Mouse (Mus musculus) myocyte (in vitro differentiated cells): ENCODE data around the gene Ldb3. TPM values are rescaled to one million over a fixed set of nuclear protein-coding genes. Genes with fewer than 3 reads are reported as not detected.

Source experiments
- H3K27me3 ChIP-seq: one replicate; pipeline ENCODE4 v1.6.1; 2011; ENCODE audit not compliant: control insufficient read depth, insufficient read depth, insufficient read length
- H3K36me3 ChIP-seq: one replicate; pipeline ENCODE4 v1.6.1; 2011; ENCODE audit not compliant: control insufficient read depth, insufficient read depth
- H3K4me2 ChIP-seq: one replicate; pipeline ENCODE4 v1.6.1; 2011; ENCODE audit warnings: low read depth, control low read depth
- H3K4me3 ChIP-seq: one replicate; pipeline ENCODE4 v1.5.1; 2011; ENCODE audit warnings: mild to moderate bottlenecking, control low read depth, moderate library complexity
- H3K79me2 ChIP-seq: one replicate; pipeline ENCODE4 v1.6.1; 2011; ENCODE audit not compliant: control insufficient read depth, insufficient read depth
- H3ac ChIP-seq: one replicate; pipeline ENCODE4 v1.6.1; 2011; ENCODE audit not compliant: control insufficient read depth, insufficient read length
- CEBPB ChIP-seq: IDR thresholded peaks from 2 replicates; pipeline ENCODE4 v1.6.1; 2011; ENCODE audit warnings: mild to moderate bottlenecking, moderate library complexity; ENCODE audit not compliant: poor library complexity, insufficient read depth, severe bottlenecking
- E2F4 ChIP-seq: IDR thresholded peaks from one replicate; pipeline ENCODE4 v1.6.1; 2011; ENCODE audit warnings: mild to moderate bottlenecking, control low read depth, moderate library complexity; ENCODE audit not compliant: insufficient read depth
- MAX ChIP-seq: IDR thresholded peaks from one replicate; pipeline ENCODE4 v1.6.1; 2011; ENCODE audit warnings: low read depth, mild to moderate bottlenecking, control low read depth
- MYOD1 ChIP-seq, 3 experiments: IDR thresholded peaks; one replicate each; pipeline ENCODE4 v1.6.1; 2011; ENCODE audit warnings: control low read depth in 2 of 3, low read depth in 2 of 3, mild to moderate bottlenecking in 2 of 3, moderate library complexity in 1 of 3; ENCODE audit not compliant: insufficient read length in 2 of 3, control insufficient read depth in 1 of 3
- MYOG ChIP-seq, 3 experiments: IDR thresholded peaks; one replicate each; pipeline ENCODE4 v1.6.1; 2011; ENCODE audit warnings: control low read depth in 2 of 3, low read depth in 2 of 3, mild to moderate bottlenecking in 2 of 3; ENCODE audit not compliant: insufficient read length in 2 of 3, control insufficient read depth in 1 of 3, insufficient read depth in 1 of 3
- POLR2A ChIP-seq: IDR thresholded peaks from one replicate; pipeline ENCODE4 v1.6.1; 2011; ENCODE audit warnings: low read depth, mild to moderate bottlenecking, control low read depth, moderate library complexity; ENCODE audit not compliant: insufficient read length
- POLR2AphosphoS2 ChIP-seq: IDR thresholded peaks from one replicate; pipeline ENCODE4 v1.6.1; 2011; ENCODE audit warnings: low read depth, control low read depth; ENCODE audit not compliant: insufficient read length
- REST ChIP-seq: IDR thresholded peaks from one replicate; pipeline ENCODE4 v1.6.1; 2011; ENCODE audit warnings: mild to moderate bottlenecking, control low read depth, moderate library complexity; ENCODE audit not compliant: insufficient read depth, insufficient read length
- SRF ChIP-seq: IDR thresholded peaks from one replicate; pipeline ENCODE4 v1.6.1; 2011; ENCODE audit warnings: low read depth; ENCODE audit not compliant: control insufficient read depth, insufficient read length
- TCF12 ChIP-seq: IDR thresholded peaks from one replicate; pipeline ENCODE4 v1.6.1; 2011; ENCODE audit warnings: mild to moderate bottlenecking, control low read depth; ENCODE audit not compliant: poor library complexity, insufficient read depth, severe bottlenecking
- TCF3 ChIP-seq: IDR thresholded peaks from one replicate; pipeline ENCODE4 v1.6.1; 2011; ENCODE audit warnings: low read depth, control low read depth; ENCODE audit not compliant: insufficient read length
- USF1 ChIP-seq: IDR thresholded peaks from one replicate; pipeline ENCODE4 v1.6.1; 2011; ENCODE audit warnings: low read depth, mild to moderate bottlenecking, control low read depth, moderate library complexity
- polyA plus RNA-seq: library from polyadenylated mRNA; unstranded; fragments of >200 nt; fragmentation: generic; extraction: Trizol; gene quantifications from one replicate; pipeline ENCODE4 v1.2.1, GENCODE M21; 2012; ENCODE audit warnings: missing spikeins

The Ldb3 gene
- polyA plus RNA-seq, 1 experiment: 83.9 TPM

DNA sequence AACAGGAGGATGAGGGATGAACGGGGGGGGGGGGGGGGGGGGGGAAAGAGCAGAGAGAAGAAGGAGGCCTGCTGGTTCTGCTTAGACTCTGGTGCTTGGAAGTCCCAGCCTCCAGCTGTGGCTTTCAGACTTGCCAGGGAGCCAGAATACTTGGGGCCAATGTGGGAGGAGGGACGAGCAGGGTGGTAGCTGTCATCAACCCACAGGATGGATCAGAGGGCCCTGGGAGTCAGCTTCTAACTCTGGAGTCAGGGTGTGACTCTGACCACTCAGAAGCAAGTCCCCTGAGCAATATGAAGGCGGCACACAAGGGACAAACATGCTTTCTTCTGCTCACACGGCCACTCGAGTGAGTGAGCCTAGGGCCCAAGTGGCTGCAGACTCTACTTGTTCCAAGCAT, 23.8 kb downstream of the Ldb3 start:
- Histone ChIP-seq H3K4me3 (no peak overlapping the region), H3ac (no peak overlapping the region), H3K4me2 (peak overlapping the region; percentile 18), H3K27me3 (no peaks in the 10 kb centered on the region), H3K79me2 (no peaks in the 10 kb centered on the region), H3K36me3 (no peaks in the 10 kb centered on the region)
- TF ChIP-seq SRF (no peak), TCF12 (no peak), CEBPB (no peak), MYOG (IDR thresholded peaks at IDR 0.05; ENCODE audit: control insufficient read depth in 1 of 3, insufficient read depth in 1 of 3, insufficient read length in 2 of 3, low read depth in 2 of 3) (no peak), E2F4 (no peak), USF1 (no peak), TCF3 (no peak), REST (no peak), POLR2A (no peak), MYOD1 (IDR thresholded peaks at IDR 0.05; ENCODE audit: control insufficient read depth in 1 of 3, insufficient read length in 2 of 3, low read depth in 2 of 3) (no peak), MAX (no peak), POLR2AphosphoS2 (no peak)

- no peaks in the 10 kb centered on the region for H3K27me3 ChIP-seq
- H3K4me2 ChIP-seq: no peak overlapping the region
- no peak overlapping the region for H3K4me3 ChIP-seq
- TF ChIP-seq MYOG (IDR thresholded peaks at IDR 0.05; ENCODE audit: control insufficient read depth in 1 of 3, insufficient read depth in 1 of 3, insufficient read length in 2 of 3, low read depth in 2 of 3) (no peak), SRF (no peak), TCF3 (no peak), MYOD1 (IDR thresholded peaks at IDR 0.05; ENCODE audit: control insufficient read depth in 1 of 3, insufficient read length in 2 of 3, low read depth in 2 of 3) (no peak), CEBPB (no peak), E2F4 (no peak), POLR2A (no peak), USF1 (no peak), POLR2AphosphoS2 (no peak), REST (no peak), MAX (no peak), TCF12 (no peak)
- H3K79me2 ChIP-seq: no peaks in the 10 kb centered on the region
- peaks cover 12% of the 10 kb centered on the region for H3K36me3 ChIP-seq
- H3ac ChIP-seq: no peak overlapping the region
Measured at GRCm38 (mm10) chr14:34562393-34562792, 26.1 kb downstream of the Ldb3 start.

GRCm38 (mm10) chr14:34561647-34562046, 26.8 kb downstream of the Ldb3 start:
- TF ChIP-seq CEBPB (no peak), USF1 (no peak), MYOG (IDR thresholded peaks at IDR 0.05; ENCODE audit: control insufficient read depth in 1 of 3, insufficient read depth in 1 of 3, insufficient read length in 2 of 3, low read depth in 2 of 3) (no peak), TCF12 (no peak), SRF (no peak), MAX (no peak), POLR2A (no peak), TCF3 (no peak), E2F4 (no peak), POLR2AphosphoS2 (no peak), MYOD1 (IDR thresholded peaks at IDR 0.05; ENCODE audit: control insufficient read depth in 1 of 3, insufficient read length in 2 of 3, low read depth in 2 of 3) (no peak), REST (no peak)
- Histone ChIP-seq H3K36me3 (peaks cover 14% of the 10 kb centered on the region), H3K27me3 (no peaks in the 10 kb centered on the region), H3K4me3 (no peak overlapping the region), H3K79me2 (no peaks in the 10 kb centered on the region), H3ac (no peak overlapping the region), H3K4me2 (no peak overlapping the region)

- no peaks in the 10 kb centered on the region for H3K27me3 ChIP-seq
- no peak overlapping the region for H3ac ChIP-seq
- H3K4me2 ChIP-seq: no peak overlapping the region
- peaks cover 14% of the 10 kb centered on the region for H3K36me3 ChIP-seq
- H3K4me3 ChIP-seq: no peak overlapping the region
- H3K79me2 ChIP-seq: no peaks in the 10 kb centered on the region
- TF ChIP-seq MAX (no peak), E2F4 (no peak), TCF3 (no peak), POLR2AphosphoS2 (no peak), TCF12 (no peak), CEBPB (no peak), POLR2A (no peak), REST (no peak), USF1 (no peak)
Measured at GRCm38 (mm10) chr14:34558947-34559346, 29.5 kb downstream of the Ldb3 start.

DNA sequence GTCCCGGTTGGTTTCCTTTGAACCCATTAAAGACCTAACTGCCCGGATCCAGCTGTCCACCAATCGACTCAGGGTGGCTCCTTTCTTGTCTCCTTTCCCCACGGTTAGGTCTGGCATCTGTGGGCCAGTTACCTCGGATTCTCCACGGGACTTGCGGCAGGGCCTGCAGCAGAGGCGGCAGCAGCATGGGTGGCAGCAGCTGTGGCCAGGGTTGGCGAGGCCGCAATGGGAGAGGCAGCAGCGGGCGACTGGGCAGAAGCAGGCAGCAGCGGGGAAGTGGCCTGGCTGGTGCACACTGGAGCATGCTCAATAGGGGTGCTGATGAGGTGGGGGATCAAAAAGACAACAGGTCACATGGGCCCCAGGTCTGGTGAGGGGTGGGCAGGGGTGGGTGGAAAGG, 33.3 kb downstream of the Ldb3 start:
- TF ChIP-seq E2F4 (no peak), MAX (no peak), TCF3 (no peak), USF1 (no peak), CEBPB (no peak), POLR2AphosphoS2 (peak; percentile 6), TCF12 (no peak), POLR2A (no peak), MYOG (IDR thresholded peaks at IDR 0.05; ENCODE audit: control insufficient read depth in 1 of 3, insufficient read depth in 1 of 3, insufficient read length in 2 of 3, low read depth in 2 of 3) (peak in 1 of 3 experiments; percentile 10), MYOD1 (IDR thresholded peaks at IDR 0.05; ENCODE audit: control insufficient read depth in 1 of 3, insufficient read length in 2 of 3, low read depth in 2 of 3) (no peak), SRF (no peak), REST (no peak)
- no peak overlapping the region for H3K4me3 ChIP-seq
- H3K4me2 ChIP-seq: no peak overlapping the region
- peaks cover 18% of the 10 kb centered on the region for H3K36me3 ChIP-seq
- H3K27me3 ChIP-seq: no peaks in the 10 kb centered on the region
- H3K79me2 ChIP-seq: no peaks in the 10 kb centered on the region
- no peak overlapping the region for H3ac ChIP-seq
